Mouse (Mus musculus) CH12.LX (cell line): ENCODE data around the gene Zfp488. TPM values are rescaled to one million over a fixed set of nuclear protein-coding genes. Genes with fewer than 3 reads are reported as not detected.

ENCODE experiments used
- DNase-seq: peaks from one replicate; pipeline ENCODE4 v3.0.0-alpha.2; 2013; ENCODE audit errors: extremely low read depth
- H3K27ac ChIP-seq: 2 replicates; pipeline ENCODE4 v1.5.1; 2012; ENCODE audit warnings: low read depth, mild to moderate bottlenecking, control low read depth, moderate library complexity; ENCODE audit not compliant: insufficient read depth
- H3K27me3 ChIP-seq: replicated peaks from 2 replicates; pipeline ENCODE3; 2012; ENCODE audit warnings: inconsistent platforms
- H3K36me3 ChIP-seq, 2 experiments: replicated peaks in 1 of 2; 2 replicates each; pipeline versions ENCODE3 to v1.6.1; 2012; ENCODE audit warnings: inconsistent platforms in 1 of 2, low read length in 1 of 2, mild to moderate bottlenecking in 1 of 2, mixed read lengths in 1 of 2, moderate library complexity in 1 of 2; ENCODE audit not compliant: control insufficient read depth in 1 of 2, insufficient read depth in 1 of 2
- H3K4me1 ChIP-seq, 2 experiments: 2 replicates each; pipeline ENCODE4 v1.6.1; 2012; ENCODE audit warnings: inconsistent platforms in 1 of 2, moderate library complexity in 1 of 2; ENCODE audit not compliant: insufficient read depth in 2 of 2, control insufficient read depth in 1 of 2
- H3K4me2 ChIP-seq: 2 replicates; pipeline ENCODE4 v1.6.1; 2012; ENCODE audit warnings: low read depth, mild to moderate bottlenecking, control low read depth; ENCODE audit not compliant: poor library complexity, insufficient read depth, severe bottlenecking
- H3K4me3 ChIP-seq, 3 experiments: fragments of 150-350 bp in 1 of 3; sonication (generic) in 1 of 3; replicated peaks in 1 of 3; 2 replicates each; pipeline versions ENCODE3 to v1.5.1; 2011 to 2012; ENCODE audit warnings: low read depth in 2 of 3, low read length in 2 of 3, mild to moderate bottlenecking in 2 of 3, moderate library complexity in 2 of 3, control low read depth in 1 of 3, improper control_type of control experiment in 1 of 3, inconsistent platforms in 1 of 3, mixed read lengths in 1 of 3; ENCODE audit not compliant: poor library complexity in 1 of 3
- H3K79me2 ChIP-seq: replicated peaks from 2 replicates; pipeline ENCODE4 v1.6.1; 2012; ENCODE audit warnings: mild to moderate bottlenecking, moderate library complexity; ENCODE audit not compliant: control insufficient read depth, poor library complexity, insufficient read depth, severe bottlenecking; ENCODE audit errors: extremely low read depth
- H3K9ac ChIP-seq: 2 replicates; pipeline ENCODE4 v1.6.1; 2012; ENCODE audit warnings: low read depth, mild to moderate bottlenecking, control low read depth, moderate library complexity; ENCODE audit not compliant: insufficient read depth
- H3K9me3 ChIP-seq: replicated peaks from 2 replicates; pipeline ENCODE3; 2012; ENCODE audit warnings: low read length, inconsistent platforms, mixed read lengths
- BHLHE40 ChIP-seq: IDR thresholded peaks from 2 replicates; pipeline ENCODE4 v1.6.1; 2011; ENCODE audit warnings: mild to moderate bottlenecking, low read depth, low read length, improper control_type of control experiment
- CHD2 ChIP-seq: IDR thresholded peaks from 2 replicates; pipeline ENCODE4 v1.6.1; 2011; ENCODE audit warnings: low read length, improper control_type of control experiment
- CTCF ChIP-seq, 2 experiments: IDR thresholded peaks in 1 of 2; conservative IDR thresholded peaks in 1 of 2; 2 replicates each; pipeline ENCODE4 v1.5.1; 2011 to 2012; ENCODE audit warnings: low read depth in 2 of 2, low read length in 2 of 2, improper control_type of control experiment in 1 of 2, inconsistent platforms in 1 of 2, mild to moderate bottlenecking in 1 of 2, moderate library complexity in 1 of 2
- E2F4 ChIP-seq: IDR thresholded peaks from 2 replicates; pipeline ENCODE4 v1.6.1; 2011; ENCODE audit warnings: low read depth, low read length, improper control_type of control experiment; ENCODE audit not compliant: insufficient replicate concordance
- EP300 ChIP-seq: IDR thresholded peaks from 2 replicates; pipeline ENCODE4 v1.6.1; 2011; ENCODE audit warnings: low read length, improper control_type of control experiment
- GABPA ChIP-seq: IDR thresholded peaks from 2 replicates; pipeline ENCODE4 v1.6.1; 2012; ENCODE audit warnings: low read depth, low read length, improper control_type of control experiment, inconsistent platforms; ENCODE audit not compliant: insufficient replicate concordance
- HCFC1 ChIP-seq: IDR thresholded peaks from 2 replicates; pipeline ENCODE4 v1.6.1; 2012; ENCODE audit warnings: low read depth, mild to moderate bottlenecking, inconsistent platforms, low read length, improper control_type of control experiment
- JUN ChIP-seq: IDR thresholded peaks from 2 replicates; pipeline ENCODE4 v1.6.1; 2011; ENCODE audit warnings: low read depth, mild to moderate bottlenecking, low read length, improper control_type of control experiment, moderate library complexity; ENCODE audit not compliant: insufficient read depth
- KAT2A ChIP-seq: IDR thresholded peaks from 2 replicates; pipeline ENCODE4 v1.6.1; 2012; ENCODE audit warnings: low read length, improper control_type of control experiment, inconsistent platforms; ENCODE audit not compliant: insufficient replicate concordance
- MAX ChIP-seq: IDR thresholded peaks from 2 replicates; pipeline ENCODE4 v1.6.1; 2011; ENCODE audit warnings: low read length, improper control_type of control experiment
- MAZ ChIP-seq: IDR thresholded peaks from 2 replicates; pipeline ENCODE4 v1.6.1; 2012; ENCODE audit warnings: low read depth, mild to moderate bottlenecking, inconsistent platforms, low read length, improper control_type of control experiment, moderate library complexity
- MEF2A ChIP-seq: IDR thresholded peaks from 2 replicates; pipeline ENCODE4 v1.6.1; 2014; ENCODE audit warnings: low read depth, mild to moderate bottlenecking, inconsistent platforms, low read length, improper control_type of control experiment, borderline replicate concordance
- NELFE ChIP-seq: IDR thresholded peaks from 2 replicates; pipeline ENCODE4 v1.6.1; 2011; ENCODE audit warnings: low read depth, low read length, improper control_type of control experiment
- NRF1 ChIP-seq: IDR thresholded peaks from 2 replicates; pipeline ENCODE4 v1.6.1; 2014; ENCODE audit warnings: low read depth, mild to moderate bottlenecking, inconsistent platforms, low read length, improper control_type of control experiment, moderate library complexity
- PAX5 ChIP-seq: IDR thresholded peaks from 2 replicates; pipeline ENCODE4 v1.6.1; 2012; ENCODE audit warnings: low read length, inconsistent platforms, mixed read lengths
- POLR2A ChIP-seq: IDR thresholded peaks from 2 replicates; pipeline ENCODE4 v1.6.1; 2011; ENCODE audit warnings: low read depth, mild to moderate bottlenecking, improper control_type of control experiment, low read length
- RAD21 ChIP-seq: IDR thresholded peaks from 2 replicates; pipeline ENCODE4 v1.6.1; 2011; ENCODE audit warnings: low read depth, mild to moderate bottlenecking, low read length, improper control_type of control experiment, moderate library complexity
- RCOR1 ChIP-seq: conservative IDR thresholded peaks from 2 replicates; pipeline ENCODE4 v1.6.1; 2012; ENCODE audit warnings: low read depth, mild to moderate bottlenecking, inconsistent platforms, low read length, improper control_type of control experiment
- SMC3 ChIP-seq: IDR thresholded peaks from 2 replicates; pipeline ENCODE4 v1.6.1; 2011; ENCODE audit warnings: low read depth, low read length, improper control_type of control experiment
- USF2 ChIP-seq: conservative IDR thresholded peaks from 2 replicates; pipeline ENCODE4 v1.6.1; 2011; ENCODE audit warnings: low read depth, low read length, improper control_type of control experiment
- ZKSCAN1 ChIP-seq: IDR thresholded peaks from 2 replicates; pipeline ENCODE4 v1.6.1; 2012; ENCODE audit warnings: low read depth, inconsistent platforms, low read length, improper control_type of control experiment, borderline replicate concordance
- ZMIZ1 ChIP-seq: IDR thresholded peaks from 2 replicates; pipeline ENCODE4 v1.6.1; 2012; ENCODE audit warnings: low read depth, mild to moderate bottlenecking, inconsistent platforms, low read length, improper control_type of control experiment
- dilution Hi-C: fragments of 300-500 bp; cut with MboI; formaldehyde crosslinking; loops from 2 replicates; pipeline ENCODE4 v1.14.3; 2020; ENCODE audit warnings: low sequenced_read_pairs; ENCODE audit not compliant: extremely low pct_unique_long_range_greater_than_20kb, extremely low pct_ligation_motif_present
- in situ Hi-C: fragments of 300-500 bp; cut with MboI; formaldehyde crosslinking; loops from 3 replicates; pipeline ENCODE4 v1.14.3; 2019; ENCODE audit warnings: low sequenced_read_pairs, low pct_ligation_motif_present, low pct_unique_long_range_greater_than_20kb, mixed read lengths
- polyA plus RNA-seq: library from polyadenylated mRNA; unstranded; fragments of >175 nt; gene quantifications from 2 replicates; pipeline ENCODE4 v1.2.1, GENCODE M21; 2012; ENCODE audit warnings: low read depth; ENCODE audit not compliant: insufficient read length
- total RNA-seq, 2 experiments: library from RNA; depleted of rRNA; stranded (reverse); fragments of 300-350 nt in 1 of 2; fragments of >200 nt in 1 of 2; gene quantifications; 2 replicates each; pipeline ENCODE4 v1.2.3; 2012 to 2014

The Zfp488 gene
- total and polyA plus RNA-seq, 3 experiments, result not detected

- no peaks in the 10 kb centered on the region for H3K9me3 ChIP-seq
- TF ChIP-seq NRF1 (no peak), MAX (no peak), EP300 (no peak), MAZ (no peak)
- no peaks in the 10 kb centered on the region for H3K36me3 ChIP-seq
- H3K4me3 ChIP-seq, result no peak overlapping the region
- H3K79me2 ChIP-seq, result no peaks in the 10 kb centered on the region
- peaks cover 25% of the 10 kb centered on the region for H3K27me3 ChIP-seq
- H3K27ac ChIP-seq, result no peak overlapping the region
- no peak for DNase-seq
- H3K4me2 ChIP-seq, result no peak overlapping the region
- in situ Hi-C loops (no loop called here), dilution Hi-C loops (no loop called here)
- H3K4me1 ChIP-seq, result peaks cover 0 to 4% of the 10 kb centered on the region in 2 experiments; a peak in 1 of 4 replicates
- no peak overlapping the region for H3K9ac ChIP-seq
Observed at GRCm38 (mm10) chr14:33993521-33994289, 15.1 kb upstream of the Zfp488 start.

DNA sequence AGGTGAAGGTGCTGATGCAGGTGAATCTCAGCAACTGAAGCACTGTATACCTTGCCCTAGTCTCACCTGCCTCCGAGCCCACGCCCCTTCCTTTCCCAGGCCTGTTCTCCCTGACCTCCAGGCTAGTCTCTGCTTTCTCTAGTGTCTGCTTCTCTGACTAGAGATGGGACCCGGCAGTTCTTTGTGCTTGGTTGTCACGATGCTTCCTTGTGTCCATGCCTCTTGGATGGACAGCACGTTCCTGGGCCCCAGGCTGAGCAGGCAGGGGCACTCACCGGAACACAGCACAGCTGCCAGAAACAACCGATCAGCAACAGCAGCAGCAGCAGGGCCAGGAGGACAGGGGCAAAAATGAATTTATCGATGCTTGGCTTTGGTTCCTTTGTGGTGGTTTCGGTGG, 14.5 kb upstream of the Zfp488 start:
- H3K4me2 ChIP-seq, result no peak overlapping the region
- H3K79me2 ChIP-seq, result no peaks in the 10 kb centered on the region
- no peak overlapping the region for H3K9ac ChIP-seq
- H3K27me3 ChIP-seq, result peaks cover 25% of the 10 kb centered on the region
- no peaks in the 10 kb centered on the region for H3K36me3 ChIP-seq
- H3K9me3 ChIP-seq, result no peaks in the 10 kb centered on the region
- H3K4me3 ChIP-seq, result no peak overlapping the region
- in situ Hi-C loops (no loop called here), dilution Hi-C loops (no loop called here)
- no peak for TF ChIP-seq CTCF (conservative IDR thresholded peaks at IDR 0.05 in 1 of 2, IDR thresholded peaks at IDR 0.05 in 1 of 2; ENCODE audit: low read depth in 2 of 2, low read length in 2 of 2)
- TF ChIP-seq BHLHE40, result no peak
- TF ChIP-seq GABPA, result no peak
- no peak for TF ChIP-seq POLR2A
- TF ChIP-seq HCFC1, result no peak
- TF ChIP-seq USF2, result no peak
- TF ChIP-seq E2F4, result no peak
- TF ChIP-seq RAD21, result no peak
- TF ChIP-seq ZKSCAN1, result no peak
- peaks cover 0 to 4% of the 10 kb centered on the region in 2 experiments; a peak in 1 of 4 replicates for H3K4me1 ChIP-seq
- no peak for DNase-seq
- H3K27ac ChIP-seq, result no peak overlapping the region

- H3K36me3 ChIP-seq, result no peaks in the 10 kb centered on the region
- in situ Hi-C loops, result no loop called here
- no peak overlapping the region for H3K27ac ChIP-seq
- no peaks in the 10 kb centered on the region for H3K9me3 ChIP-seq
- TF ChIP-seq CHD2 (no peak), RCOR1 (no peak), NRF1 (no peak), MEF2A (no peak), BHLHE40 (no peak), KAT2A (no peak), JUN (no peak), SMC3 (no peak), GABPA (no peak), NELFE (no peak), RAD21 (no peak), PAX5 (no peak), ZMIZ1 (no peak)
- no peak overlapping the region for H3K4me2 ChIP-seq
- no peak overlapping the region for H3K4me3 ChIP-seq
- dilution Hi-C loops, result no loop called here
- H3K9ac ChIP-seq, result no peak overlapping the region
- H3K79me2 ChIP-seq, result no peaks in the 10 kb centered on the region
- no peak for DNase-seq
- H3K4me1 ChIP-seq, result peaks cover 0 to 4% of the 10 kb centered on the region in 2 experiments; a peak in 1 of 4 replicates
- peaks cover 23% of the 10 kb centered on the region for H3K27me3 ChIP-seq
Observed at GRCm38 (mm10) chr14:33991971-33992370, 13.4 kb upstream of the Zfp488 start.
